Mouse (Mus musculus) testis, postnatal 10 days (tissue): ENCODE data around the gene Pacrg.

Source experiments
- DNase-seq: peaks from one replicate; pipeline ENCODE4 v3.0.0; 2021; ENCODE audit warnings: low spot score

Gene Pacrg

DNA sequence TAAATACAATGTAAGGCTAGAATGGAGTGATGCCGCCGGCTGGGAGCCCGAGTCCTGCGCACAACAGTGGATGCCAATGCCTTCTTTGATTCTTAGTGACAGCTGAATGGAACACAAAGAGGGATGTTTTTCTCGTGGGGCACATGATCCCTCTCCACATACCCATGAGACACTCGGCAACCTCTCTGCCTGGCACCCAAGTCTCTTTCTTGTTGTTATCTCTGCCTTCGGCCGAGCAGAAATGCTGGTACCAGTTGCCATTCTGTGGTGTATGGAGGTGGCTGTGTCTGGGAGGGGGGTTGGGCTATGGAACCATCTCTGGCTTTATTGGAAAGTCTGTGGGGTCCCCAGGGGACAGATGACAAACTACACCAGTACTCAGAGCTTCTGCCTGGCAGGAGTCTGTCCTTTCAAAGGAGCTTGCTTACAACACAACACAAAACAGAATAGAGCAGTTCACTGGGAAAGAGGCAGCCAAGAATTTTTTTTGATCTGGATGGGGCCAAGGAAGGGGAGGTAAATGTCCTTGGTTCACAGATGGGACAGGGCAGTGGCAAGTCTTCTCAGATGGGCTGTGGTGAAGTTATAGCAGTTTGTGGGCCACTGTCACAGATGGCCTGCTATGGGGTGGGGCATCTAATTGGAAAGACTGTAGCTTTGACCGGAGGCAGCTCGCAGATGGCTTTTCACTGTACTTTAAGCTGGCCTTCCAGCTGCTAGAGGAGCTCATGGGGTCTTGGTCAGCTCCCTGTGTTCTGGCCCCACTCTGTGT is 388.6 kb downstream of the Pacrg start:
- no peak for DNase-seq

DNA sequence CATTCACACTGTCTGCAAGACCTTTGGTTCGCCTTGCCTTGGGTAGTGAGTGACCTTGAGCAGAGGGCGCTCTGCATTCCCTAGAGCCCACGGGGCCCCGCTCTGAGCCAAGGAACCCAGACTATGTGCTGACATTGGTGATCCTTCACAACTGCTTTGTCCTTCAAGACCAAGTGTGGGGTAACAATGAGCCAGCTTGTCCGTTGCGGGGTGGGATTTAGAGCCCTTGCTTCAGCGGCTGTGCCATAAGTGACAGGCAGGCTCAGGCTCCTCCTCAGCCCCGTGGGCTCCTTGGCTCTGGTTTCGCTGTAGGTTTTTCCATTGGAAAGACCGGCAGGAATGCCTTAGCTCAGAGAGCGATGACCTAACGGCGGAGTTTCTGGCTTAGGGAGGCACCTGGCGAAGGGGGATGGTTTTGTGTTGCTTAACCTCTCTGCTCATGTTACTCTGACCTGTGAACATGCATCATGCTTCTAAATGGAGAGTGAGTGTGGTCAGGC is 390.3 kb downstream of the Pacrg start:
- DNase-seq = no peak

DNA sequence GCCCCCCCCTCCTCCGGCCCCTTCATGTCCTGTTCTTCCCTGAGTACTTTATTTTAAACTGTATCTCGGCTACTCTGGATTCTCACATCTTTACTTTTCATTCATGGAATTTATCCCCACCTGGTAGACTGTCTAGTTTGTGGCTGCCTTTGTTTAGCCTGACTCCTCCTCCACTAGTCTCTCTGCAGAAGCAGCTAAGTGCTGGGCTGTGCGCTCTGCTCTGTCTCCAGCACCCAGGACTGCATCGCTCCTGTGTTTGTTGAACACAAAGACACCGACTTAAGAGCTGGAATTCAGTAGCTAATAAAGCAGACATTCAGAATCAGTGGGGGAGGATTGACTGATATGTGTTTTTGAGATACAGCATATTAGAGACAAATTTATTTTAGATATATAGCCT is 391.7 kb downstream of the Pacrg start:
- no peak for DNase-seq

DNA sequence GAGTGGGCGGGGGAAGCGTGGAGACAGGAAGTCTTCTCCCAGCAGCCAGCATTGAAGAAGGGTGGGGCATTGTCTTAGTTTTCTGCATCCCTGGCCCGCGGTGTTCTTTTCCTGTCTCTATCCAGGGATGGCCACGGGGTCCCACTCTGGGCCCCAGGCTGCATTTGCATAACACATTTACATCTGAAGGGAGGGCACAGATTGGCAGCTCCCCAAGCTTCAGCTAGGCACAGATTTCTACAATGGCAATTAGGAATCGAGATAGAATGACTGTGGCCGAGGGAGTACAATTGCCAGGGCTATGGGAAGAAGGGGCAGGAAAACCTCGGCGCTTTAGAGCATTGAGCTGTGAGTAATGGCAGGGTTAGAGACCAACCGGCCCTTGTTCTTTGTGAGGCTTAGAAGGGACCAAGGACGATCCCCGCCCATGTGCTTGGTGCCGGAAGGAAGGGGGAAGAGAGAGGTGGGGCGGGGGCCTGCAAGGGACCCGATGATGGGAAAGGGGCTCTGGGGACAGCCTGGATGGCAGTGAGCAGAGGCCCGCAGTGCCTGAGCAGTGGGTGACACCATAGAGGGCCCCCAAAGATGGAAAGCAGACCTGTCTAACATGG is 398.5 kb downstream of the Pacrg start:
- DNase-seq = no peak

DNA sequence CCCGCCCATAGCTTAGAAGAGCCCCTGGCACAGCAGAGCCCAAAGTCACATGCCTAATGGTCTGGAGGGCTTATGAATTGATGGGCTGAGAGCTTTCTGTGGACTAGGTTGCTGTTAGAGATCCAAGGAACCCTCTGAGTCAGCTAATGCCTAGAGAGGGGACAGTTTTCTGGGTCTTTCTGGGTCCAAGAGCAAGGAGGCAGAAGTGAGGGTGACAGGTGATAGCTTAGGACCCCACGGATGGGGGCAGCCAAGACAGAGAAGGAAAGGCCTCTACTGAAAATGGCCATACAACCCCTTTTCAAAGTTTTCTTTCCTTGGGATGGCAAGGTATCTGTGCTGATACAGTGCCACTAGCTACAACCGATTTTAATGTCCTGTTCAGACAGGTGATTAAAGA is 399.1 kb downstream of the Pacrg start:
- DNase-seq = no peak

DNA sequence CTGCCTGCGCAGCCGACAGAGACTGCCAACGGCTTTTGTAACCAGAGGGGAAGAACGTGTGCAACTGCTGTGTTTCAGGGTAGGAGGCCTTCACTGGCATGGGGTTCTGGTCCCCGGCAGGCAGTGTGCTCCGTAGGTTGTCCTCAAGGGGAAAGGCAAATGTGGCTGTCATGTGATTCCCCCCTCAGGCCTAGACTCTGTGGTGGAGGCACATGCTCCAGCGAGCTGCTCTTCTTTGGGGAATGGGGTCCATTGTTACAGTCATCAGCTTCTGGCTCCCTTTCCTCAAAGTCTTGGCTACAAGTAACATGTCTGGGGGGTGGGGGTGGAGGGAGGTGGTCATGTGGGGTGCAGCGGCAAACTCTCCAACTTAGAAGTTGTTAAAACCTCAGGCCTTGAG is 400.3 kb downstream of the Pacrg start:
- no peak for DNase-seq

DNA sequence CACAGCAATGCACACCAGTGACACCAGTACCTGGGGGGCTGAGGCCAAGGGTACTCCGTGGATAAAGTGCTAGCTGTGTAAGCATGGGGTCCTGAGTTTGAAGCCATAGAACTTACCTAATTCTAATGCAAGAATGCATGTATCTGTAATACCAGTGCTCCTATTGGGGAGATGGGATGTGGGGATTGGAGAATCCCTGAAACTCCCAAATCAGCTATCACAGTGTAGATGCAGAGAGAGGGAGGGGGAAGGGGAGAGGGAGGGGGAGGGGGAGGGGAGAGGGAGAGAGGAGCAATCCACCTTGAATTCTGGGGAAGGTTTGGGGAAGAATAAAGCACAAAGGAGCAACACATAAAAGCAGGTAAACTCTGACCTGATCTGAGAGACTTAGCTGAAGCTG is 405.2 kb downstream of the Pacrg start:
- DNase-seq = peak; percentile 7

DNA sequence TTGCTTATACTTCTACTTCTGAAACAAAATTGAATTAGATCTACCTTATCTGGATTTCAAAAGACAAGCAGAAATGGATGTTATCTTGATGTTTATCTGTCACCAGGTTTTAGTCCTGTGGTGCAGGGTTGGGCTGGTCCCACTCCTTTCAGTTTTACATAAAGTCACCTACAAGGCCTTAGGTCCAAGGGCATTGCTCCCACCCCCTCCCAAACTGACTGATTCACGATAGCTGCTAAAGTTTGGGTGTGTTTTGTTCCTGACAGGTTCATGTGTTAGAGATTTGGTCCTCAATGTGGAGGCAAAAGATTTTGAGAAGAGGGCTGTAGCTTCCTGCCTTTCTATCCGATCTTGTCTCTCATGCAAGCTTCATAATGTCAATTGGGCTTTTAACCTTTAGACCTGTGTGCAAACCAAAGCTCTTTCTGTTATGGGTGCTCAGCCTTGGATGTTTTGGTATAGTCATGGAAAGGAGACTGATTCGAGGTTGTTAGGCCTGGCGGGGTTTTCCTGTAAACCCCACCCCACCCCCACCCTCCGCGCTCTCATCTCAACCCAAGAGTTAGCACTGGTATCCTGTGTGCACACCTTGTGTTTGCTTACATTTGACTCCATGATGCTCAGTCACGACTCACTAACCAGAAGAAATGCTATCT is 407.5 kb downstream of the Pacrg start:
- peak; percentile 3 for DNase-seq

DNA sequence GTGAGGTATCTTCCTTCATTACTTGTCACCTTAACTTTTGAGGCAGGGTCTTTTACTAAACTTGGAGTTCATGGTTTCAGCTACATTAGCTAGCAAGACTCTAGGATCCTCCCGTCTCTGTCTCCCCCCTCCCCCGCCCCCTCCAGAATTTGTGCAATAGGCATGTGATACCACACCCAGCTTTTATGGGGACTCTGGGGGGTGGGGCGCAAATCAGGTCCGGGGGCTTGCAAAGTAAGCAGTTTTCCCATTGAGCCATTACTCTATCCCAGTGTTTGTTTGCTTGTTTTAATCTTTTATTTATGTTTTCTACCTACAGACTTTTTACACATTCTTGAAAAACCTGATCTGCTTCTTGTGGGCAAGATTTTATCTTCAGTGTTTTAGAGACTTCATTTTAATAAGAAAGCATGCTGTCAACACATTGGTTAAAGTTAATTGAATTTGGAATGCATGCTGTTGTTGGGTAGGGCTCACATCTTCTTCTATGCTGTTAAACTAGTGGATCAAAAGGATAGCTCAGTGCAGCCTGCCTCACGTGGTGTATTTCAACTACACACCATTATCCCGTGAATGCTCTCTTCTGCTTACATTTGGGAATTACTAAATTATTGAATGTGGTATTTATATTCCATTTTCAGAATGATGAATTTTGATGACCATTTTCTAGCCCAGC is 408.1 kb downstream of the Pacrg start:
- peak; percentile 27 for DNase-seq

DNA sequence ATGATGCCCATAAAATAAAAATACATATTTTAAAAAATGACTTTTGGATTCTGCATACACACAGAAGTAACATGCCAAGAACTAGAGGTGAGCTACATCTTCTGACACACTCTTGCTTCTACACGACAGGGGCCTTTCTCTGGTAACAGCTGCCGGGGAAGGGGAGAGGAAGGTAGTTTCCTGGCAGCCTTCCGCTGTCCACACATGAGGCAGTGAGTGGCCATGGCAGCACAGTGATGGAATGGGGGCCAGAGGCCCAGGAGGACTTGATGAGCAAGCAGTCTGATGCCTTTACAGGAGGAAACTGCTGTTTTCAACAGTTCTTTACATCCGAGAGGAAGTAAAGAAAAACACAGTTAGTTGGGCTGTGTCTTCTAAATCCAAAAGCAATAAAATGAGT is 409.3 kb downstream of the Pacrg start:
- DNase-seq = peak; percentile 25

DNA sequence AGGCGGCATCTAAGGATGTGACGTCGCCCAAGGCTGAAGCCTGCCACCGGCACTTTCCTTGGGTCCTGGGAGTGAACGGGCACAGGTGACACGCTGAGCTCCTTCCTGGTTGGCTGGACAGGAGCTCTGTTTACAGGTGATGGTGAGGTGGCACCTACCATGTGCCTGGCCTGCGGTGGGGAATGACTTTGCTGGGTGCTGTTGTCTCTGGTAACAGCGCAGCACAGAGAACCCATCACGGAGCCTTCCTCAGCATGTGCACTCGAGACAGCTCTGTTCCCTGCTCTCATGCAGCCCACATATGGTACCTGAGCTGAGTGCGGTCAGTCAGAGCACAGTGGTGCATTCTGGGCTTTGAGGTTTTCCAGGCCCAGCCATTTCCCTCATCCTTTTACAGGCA is 410.7 kb downstream of the Pacrg start:
- DNase-seq = peak; percentile 25

DNA sequence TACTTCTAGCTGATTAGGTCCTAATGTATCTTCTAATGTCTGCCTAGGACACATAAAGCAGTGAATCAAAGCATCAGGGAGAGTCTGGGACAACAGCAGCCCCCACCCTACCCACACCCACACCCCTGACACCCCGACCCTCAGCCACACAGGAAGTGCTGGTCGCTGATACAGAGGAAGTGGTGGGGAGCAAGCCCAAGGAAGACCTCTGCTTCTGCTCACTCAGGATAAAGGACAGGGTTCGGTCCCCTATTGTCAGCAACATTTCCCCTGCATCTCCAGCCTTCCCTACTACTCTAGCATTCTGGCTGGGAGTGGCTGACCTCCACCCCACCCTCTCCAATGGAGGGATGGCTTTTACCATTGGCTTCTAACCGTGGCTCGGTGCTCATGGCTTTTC is 414.8 kb downstream of the Pacrg start:
- peak; percentile 22 for DNase-seq

DNA sequence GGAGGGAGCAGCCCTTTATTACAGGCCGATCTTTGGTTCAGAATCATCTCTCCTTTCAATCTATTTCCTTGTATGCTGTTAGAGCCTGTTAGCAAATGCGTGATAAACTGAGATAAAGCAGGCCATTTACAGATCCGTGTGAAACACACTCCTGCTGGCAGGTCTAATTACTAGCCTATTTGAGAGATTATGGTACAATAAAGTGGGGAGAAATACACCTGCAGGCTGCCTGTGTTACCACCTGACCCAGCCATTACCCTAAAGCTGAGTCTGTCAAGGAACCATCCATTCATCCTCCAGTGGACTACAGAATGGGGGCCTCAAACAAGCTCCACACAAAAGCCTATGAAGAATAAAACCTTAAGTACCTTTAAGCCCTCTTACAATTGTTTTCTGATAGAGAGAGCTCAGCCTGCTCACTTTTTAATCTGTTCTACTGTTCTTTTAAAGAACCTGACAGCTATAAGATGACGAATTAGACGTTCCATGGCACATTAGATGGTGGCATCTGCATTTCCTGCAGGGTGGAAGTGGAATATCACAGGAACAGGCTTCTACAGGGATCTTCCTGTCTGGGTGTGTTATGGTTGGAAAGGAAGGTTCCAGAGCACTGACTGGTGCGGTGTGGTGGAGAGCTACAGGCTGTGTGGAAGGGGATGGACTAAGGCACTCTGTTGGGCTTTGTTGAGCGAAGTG is 422.4 kb downstream of the Pacrg start:
- no peak for DNase-seq

DNA sequence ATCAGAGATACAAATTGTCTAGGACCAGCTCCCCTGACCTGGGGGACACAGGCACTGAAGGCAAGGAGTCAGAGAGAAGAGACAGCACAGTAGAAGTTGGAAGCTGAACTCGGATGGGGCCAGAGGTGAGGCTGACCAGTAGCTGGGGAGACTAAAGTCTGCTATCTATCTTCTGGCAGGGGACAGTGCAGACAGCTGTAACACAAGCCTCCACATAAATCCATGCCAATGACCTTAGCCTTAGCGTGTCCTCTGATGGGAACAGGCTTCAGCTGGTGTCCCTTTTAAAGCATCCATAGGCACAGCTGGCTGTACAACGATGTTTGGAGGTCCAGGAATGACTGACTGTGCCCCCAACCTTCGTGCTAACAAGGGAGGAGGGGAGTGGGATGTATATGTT is 423.1 kb downstream of the Pacrg start:
- no peak for DNase-seq

DNA sequence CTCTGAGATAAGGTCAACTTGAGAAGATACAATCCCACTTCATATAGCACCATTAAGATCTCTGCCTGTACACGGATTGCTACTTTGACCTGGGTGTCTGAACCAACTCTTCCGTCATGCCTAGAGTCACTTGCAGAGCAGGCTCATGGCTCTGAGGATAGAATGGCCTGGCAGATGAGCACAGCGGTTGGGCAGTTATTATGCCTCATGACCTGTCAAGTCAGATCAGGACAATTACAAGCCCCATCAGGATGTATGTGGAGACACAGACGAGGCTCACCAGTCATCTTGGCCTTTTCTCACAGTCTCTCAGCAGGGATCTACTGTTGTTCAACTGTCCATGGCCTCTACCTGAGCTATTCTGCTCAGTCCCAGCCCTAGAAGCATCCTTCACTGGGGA is 424.0 kb downstream of the Pacrg start:
- no peak for DNase-seq

DNA sequence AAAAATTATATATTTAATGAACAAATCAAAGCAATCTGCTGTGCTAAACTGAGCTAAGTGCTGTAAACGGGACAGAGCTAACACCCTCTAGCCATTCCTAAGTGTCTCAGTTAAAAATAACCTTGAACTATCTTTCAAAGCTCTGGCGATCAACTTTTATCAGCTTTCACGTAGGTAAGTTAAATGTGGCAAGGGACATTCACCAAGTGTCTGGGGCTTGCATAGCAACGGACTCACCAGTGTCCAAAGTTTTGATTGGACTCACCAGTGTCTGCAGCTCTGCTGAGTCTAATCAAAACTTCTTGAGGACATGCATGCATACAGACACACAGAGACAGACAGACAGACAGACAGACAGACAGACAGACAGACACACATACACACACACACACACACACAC is 425.7 kb downstream of the Pacrg start:
- DNase-seq = no peak

DNA sequence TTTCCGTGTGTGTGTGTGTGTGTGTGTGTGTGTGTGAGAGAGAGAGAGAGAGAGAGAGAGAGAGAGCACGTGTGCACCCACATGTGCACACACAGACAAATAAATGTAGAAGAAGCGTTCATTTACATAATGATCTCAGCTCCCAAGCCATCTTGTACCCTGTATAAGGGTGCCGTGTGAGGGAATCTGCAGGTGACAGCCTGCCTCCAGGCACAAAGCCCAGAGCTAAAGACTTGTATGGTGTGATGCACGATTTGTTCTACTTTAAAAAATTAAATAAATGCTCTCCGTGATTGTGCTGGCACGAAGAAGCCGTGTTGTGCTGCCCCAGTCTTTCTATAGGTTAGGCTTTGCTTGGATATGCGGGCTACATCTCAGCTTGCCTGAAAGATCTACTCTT is 426.2 kb downstream of the Pacrg start:
- DNase-seq = no peak

DNA sequence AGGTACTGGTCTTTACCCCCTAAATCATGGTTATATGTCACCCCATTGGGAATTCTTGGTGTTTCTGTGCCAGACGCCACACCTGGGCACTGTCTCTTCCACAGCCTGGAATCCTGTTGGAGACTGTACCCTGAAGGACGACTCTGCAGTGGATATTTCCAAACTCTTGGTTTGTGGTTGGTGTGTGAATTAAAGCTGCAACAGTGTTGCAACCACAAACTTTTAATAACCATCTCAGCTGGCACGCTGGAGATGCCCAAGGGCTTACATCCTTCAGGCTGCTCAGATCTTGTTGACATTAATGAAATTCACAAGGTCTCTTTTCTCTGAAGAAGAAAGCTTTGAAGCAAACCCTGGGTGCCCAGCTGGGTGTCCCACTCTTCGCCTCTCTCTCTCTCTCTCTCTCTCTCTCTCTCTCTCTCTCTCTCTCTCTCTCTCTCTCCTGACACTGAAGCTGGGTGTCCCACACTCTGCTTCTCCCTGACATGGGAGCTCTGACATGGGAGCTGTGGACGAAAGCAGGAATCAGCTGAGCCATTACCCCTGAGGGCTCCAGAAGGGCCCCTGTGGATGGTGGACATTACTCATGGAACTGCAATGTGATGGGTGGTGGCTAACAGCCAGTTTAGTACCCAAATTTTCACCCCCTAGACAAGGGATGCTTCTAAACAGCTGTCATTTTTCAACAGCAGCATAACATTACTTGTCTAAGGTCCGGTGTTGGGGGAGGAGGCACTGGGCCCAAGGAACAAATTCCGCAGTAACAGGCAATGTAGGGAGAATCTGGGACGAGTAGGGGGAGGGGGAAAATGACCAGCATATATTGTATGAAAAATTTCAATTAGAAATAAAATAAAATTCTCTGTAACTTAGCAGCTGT is 429.3 kb downstream of the Pacrg start:
- DNase-seq = peak; percentile 36

DNA sequence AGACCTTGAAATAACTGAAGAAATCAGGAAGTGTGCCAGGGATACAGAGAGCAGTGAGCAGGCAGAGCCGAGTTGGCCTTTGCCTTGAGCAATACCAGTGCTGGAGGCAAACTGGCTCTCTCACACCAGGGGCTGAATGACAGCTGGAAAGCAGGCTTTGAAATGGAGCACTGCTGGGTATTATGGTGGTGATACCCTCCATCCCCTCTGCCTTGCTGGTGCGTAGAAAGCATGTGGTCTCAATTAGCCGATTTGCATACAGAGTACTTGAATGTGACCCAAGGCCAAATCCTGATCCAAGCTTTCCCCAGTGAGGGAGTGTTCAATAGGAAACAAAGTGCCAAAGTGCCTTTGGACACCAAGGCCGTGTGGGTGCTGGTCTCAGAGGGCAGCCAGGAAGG is 431.4 kb downstream of the Pacrg start:
- peak; percentile 40 for DNase-seq

DNA sequence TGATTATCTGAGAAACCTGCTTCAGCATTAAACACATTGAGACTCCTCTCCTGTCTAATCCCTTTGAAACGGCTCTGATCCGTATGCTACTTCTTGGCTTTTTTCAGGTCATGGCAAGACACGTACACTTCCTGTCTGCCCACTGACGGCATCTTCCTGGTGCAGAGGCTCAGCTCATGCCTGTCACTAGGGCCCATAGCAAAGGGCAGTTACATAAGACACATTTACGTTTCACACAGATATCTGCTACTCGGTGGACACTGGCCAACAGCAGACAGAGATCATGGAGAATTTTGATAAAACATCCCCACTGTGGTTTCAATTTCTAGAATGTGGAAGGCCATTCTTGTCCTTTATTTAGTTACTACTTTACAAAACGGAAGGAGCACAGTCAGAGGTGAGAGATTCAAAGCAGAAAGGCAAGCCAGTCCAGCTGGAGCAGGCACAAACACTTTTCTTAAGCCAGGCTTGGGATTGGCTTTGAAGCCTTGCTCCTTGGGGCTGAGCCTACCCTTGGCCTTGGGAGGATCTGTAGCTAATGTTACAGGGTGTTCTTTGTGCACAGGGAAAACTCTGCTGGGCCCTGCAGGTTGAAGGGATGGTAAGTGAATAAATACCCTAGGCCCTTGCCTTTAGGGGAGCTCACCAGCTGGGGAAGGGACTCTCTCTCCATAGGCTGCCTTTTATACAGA is 432.9 kb downstream of the Pacrg start:
- peak; percentile 47 for DNase-seq
